Mouse (Mus musculus): ENCODE results near the gene Gm17662. TPM values are rescaled to one million over a fixed set of nuclear protein-coding genes. Genes with fewer than 3 reads are reported as not detected.
A peak's percentile ranks its signal among the peaks of the same experiment; 100 is the strongest.

The Gm17662 gene
- polyA plus RNA-seq, 1 experiment = not detected

DNA sequence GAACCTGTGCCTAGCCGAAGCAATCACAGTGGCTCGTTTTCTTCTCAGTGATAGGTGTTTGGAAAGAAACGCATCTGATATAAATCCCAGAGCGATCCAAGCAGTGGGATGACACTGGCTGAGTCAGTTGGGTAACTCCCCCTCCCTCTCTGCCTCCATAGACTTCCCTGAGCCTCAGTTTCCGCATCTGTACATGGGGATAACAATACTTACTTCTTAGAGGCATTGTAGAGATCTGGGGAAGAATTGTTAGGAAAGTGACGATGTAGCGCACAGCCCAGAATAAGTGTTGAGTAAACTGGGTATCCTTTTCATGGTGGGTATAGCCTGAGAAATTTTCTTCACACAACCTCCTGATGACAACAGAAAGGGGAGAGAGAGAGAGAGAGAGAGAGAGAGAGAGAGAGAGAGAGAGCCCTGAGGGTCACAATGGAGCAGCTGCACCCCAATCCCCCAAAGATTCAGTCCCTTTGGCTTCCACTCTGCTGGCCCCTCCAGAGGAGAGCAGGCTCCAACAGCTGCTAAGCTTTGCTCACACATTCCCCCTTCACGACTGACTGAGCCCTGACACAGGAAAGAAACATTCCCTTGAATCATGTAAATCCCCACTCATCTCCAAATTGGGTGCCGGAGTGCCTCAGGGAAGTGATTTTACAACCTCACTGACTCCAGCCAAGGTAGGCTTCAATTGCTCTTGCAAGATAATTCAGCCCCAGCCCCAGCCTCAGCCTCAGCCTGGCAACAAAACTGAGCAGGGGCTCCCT lies 31.6 kb downstream of the Gm17662 start:
- Histone ChIP-seq H3K79me3 (ENCODE audit: low read depth) (no peaks in the 10 kb centered on the region), H3K79me2 (ENCODE audit: control insufficient read depth, insufficient read depth) (no peaks in the 10 kb centered on the region), H3ac (ENCODE audit: control insufficient read depth, insufficient read length, low read depth) (no peak overlapping the region), H3K4me3 (ENCODE audit: insufficient read depth, poor library complexity, severe bottlenecking) (no peak overlapping the region), H3K36me3 (ENCODE audit: control insufficient read depth, insufficient read depth) (no peaks in the 10 kb centered on the region), H3K27me3 (ENCODE audit: control insufficient read depth, insufficient read depth, insufficient read length) (peaks cover 13% of the 10 kb centered on the region)
- TF ChIP-seq CEBPB (IDR thresholded peaks at IDR 0.05; ENCODE audit: low read depth) (no peak), CTCF (IDR thresholded peaks at IDR 0.05; ENCODE audit: control insufficient read depth, insufficient read depth, insufficient read length) (no peak), USF1 (IDR thresholded peaks at IDR 0.05; ENCODE audit: low read depth) (no peak), MYOG (IDR thresholded peaks at IDR 0.05; ENCODE audit: control insufficient read depth, extremely low read depth, insufficient read length) (no peak), MYOD1 (IDR thresholded peaks at IDR 0.05; ENCODE audit: control insufficient read depth, insufficient read length, low read depth) (no peak), MAX (IDR thresholded peaks at IDR 0.05) (no peak), FOSL1 (IDR thresholded peaks at IDR 0.05; ENCODE audit: insufficient read depth, low read length, poor library complexity, severe bottlenecking) (no peak)

DNA sequence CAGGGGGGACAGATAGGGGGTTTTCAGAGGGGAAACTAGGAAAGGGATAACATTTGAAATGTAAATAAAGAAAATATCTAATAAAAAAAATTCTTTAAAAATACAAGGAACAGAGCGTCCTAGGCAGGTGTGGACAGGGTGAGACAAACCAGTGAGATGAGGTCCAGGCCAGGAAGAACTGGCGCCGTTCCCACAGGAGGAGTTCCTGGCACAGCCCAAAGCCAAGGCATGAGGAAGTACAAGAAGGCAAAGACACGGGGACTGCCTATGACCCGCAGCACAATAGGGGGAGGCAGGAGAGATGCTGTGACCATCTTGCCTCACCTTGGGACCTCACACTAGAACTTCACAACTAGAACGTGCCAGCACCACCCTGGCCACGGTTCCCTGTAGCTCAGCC lies 34.6 kb downstream of the Gm17662 start:
- Histone ChIP-seq H3K4me3 (ENCODE audit: insufficient read depth, poor library complexity, severe bottlenecking) (no peak overlapping the region), H3K79me2 (ENCODE audit: control insufficient read depth, insufficient read depth) (no peaks in the 10 kb centered on the region), H3K36me3 (ENCODE audit: control insufficient read depth, insufficient read depth) (no peaks in the 10 kb centered on the region), H3K79me3 (ENCODE audit: low read depth) (no peaks in the 10 kb centered on the region), H3K27me3 (ENCODE audit: control insufficient read depth, insufficient read depth, insufficient read length) (peaks cover 7% of the 10 kb centered on the region), H3ac (ENCODE audit: control insufficient read depth, insufficient read length, low read depth) (no peak overlapping the region)
- TF ChIP-seq USF1 (IDR thresholded peaks at IDR 0.05; ENCODE audit: low read depth) (no peak), CTCF (IDR thresholded peaks at IDR 0.05; ENCODE audit: control insufficient read depth, insufficient read depth, insufficient read length) (no peak), CEBPB (IDR thresholded peaks at IDR 0.05; ENCODE audit: low read depth) (no peak), MYOG (IDR thresholded peaks at IDR 0.05; ENCODE audit: control insufficient read depth, extremely low read depth, insufficient read length) (no peak), MYOD1 (IDR thresholded peaks at IDR 0.05; ENCODE audit: control insufficient read depth, insufficient read length, low read depth) (no peak), MAX (IDR thresholded peaks at IDR 0.05) (no peak), FOSL1 (IDR thresholded peaks at IDR 0.05; ENCODE audit: insufficient read depth, low read length, poor library complexity, severe bottlenecking) (no peak)

DNA sequence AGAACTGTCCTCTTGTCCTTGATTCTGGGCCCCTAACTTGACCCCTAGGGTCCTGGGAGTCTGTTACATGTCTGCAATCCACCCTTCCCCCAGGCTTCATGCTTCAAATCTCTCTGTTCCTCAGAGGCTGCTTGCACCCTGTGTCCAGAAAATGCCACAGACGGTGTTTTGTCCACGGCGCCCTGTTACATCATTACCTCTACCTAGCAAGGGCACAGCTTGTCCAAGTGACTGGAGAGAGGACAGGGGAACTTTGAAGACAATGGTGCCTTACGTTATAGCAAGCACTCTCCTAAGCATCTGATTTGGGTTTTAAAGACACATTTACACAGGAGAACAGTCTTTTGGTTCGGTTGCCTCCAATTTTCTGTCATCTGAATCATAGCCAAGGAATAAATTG lies 36.5 kb downstream of the Gm17662 start:
- no peaks in the 10 kb centered on the region for H3K79me2 ChIP-seq (ENCODE audit: control insufficient read depth, insufficient read depth)
- no peaks in the 10 kb centered on the region for H3K79me3 ChIP-seq (ENCODE audit: low read depth)
- H3K4me3 ChIP-seq (ENCODE audit: insufficient read depth, poor library complexity, severe bottlenecking) = no peak overlapping the region
- no peak overlapping the region for H3ac ChIP-seq (ENCODE audit: control insufficient read depth, insufficient read length, low read depth)
- no peaks in the 10 kb centered on the region for H3K27me3 ChIP-seq (ENCODE audit: control insufficient read depth, insufficient read depth, insufficient read length)
- TF ChIP-seq FOSL1 (IDR thresholded peaks at IDR 0.05; ENCODE audit: insufficient read depth, low read length, poor library complexity, severe bottlenecking) (no peak), MAX (IDR thresholded peaks at IDR 0.05) (no peak), USF1 (IDR thresholded peaks at IDR 0.05; ENCODE audit: low read depth) (no peak), CTCF (IDR thresholded peaks at IDR 0.05; ENCODE audit: control insufficient read depth, insufficient read depth, insufficient read length) (no peak), MYOD1 (IDR thresholded peaks at IDR 0.05; ENCODE audit: control insufficient read depth, insufficient read length, low read depth) (no peak), MYOG (IDR thresholded peaks at IDR 0.05; ENCODE audit: control insufficient read depth, extremely low read depth, insufficient read length) (no peak), CEBPB (IDR thresholded peaks at IDR 0.05; ENCODE audit: low read depth) (no peak)
- H3K36me3 ChIP-seq (ENCODE audit: control insufficient read depth, insufficient read depth) = no peaks in the 10 kb centered on the region

DNA sequence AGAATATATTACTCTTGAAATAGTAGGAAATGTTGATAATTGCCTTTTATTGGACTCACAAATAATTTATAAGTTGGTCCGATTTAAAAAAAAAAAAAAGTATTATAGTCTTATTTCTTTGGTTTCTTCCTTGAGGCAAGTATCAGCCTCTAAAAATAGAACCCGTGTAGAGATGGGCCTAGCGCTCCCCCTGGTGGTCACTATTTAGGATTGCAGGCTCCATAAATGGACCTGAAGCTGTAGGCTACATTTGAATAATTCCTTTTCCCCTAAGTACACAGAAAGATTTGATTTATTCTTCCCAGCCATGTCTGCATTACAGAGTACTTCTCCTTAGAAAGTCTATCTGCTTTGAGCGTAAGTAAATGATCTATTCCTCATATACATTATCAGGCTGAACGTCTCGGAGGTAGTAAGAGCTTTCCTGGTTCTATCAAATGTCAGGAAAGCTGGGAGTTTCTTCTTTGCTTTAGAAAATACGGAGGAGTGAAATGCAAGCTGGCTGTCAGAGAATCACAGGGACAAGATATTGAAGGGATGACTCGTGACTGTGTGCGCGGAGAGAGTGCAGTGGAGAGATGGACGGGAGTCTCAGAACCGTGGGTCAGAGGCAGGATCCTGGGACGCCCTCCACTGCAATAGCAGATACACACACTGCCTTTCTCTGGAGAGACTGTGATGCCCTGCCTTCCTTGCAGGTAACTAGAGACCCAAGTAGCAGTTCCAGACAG lies 37.0 kb downstream of the Gm17662 start:
- Histone ChIP-seq H3K27me3 (ENCODE audit: control insufficient read depth, insufficient read depth, insufficient read length) (no peaks in the 10 kb centered on the region), H3K4me3 (ENCODE audit: insufficient read depth, poor library complexity, severe bottlenecking) (no peak overlapping the region), H3ac (ENCODE audit: control insufficient read depth, insufficient read length, low read depth) (no peak overlapping the region), H3K36me3 (ENCODE audit: control insufficient read depth, insufficient read depth) (no peaks in the 10 kb centered on the region), H3K79me2 (ENCODE audit: control insufficient read depth, insufficient read depth) (no peaks in the 10 kb centered on the region), H3K79me3 (ENCODE audit: low read depth) (no peaks in the 10 kb centered on the region)
- TF ChIP-seq CTCF (IDR thresholded peaks at IDR 0.05; ENCODE audit: control insufficient read depth, insufficient read depth, insufficient read length) (peak; percentile 22), FOSL1 (IDR thresholded peaks at IDR 0.05; ENCODE audit: insufficient read depth, low read length, poor library complexity, severe bottlenecking) (no peak)

DNA sequence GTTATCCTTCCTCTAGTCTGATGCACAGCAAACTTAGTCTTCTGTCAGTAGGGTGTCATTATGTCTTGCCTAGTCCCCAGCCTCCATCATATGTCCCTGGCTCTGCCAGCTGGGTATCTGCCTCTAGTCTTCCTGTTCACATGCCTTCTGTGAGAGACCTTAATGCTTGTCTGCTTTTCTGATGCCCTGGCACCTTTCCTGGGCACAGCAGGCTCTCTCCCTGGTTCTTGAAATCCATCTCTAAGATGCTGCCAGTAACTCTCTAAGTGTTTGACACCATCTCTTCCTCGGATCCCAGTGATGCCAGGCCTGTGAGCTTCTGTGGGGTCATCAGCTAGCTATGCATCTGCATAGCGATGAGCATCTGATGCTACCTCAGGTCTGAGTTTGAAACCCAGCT lies 45.7 kb downstream of the Gm17662 start:
- TF ChIP-seq CTCF (IDR thresholded peaks at IDR 0.05; ENCODE audit: control insufficient read depth, insufficient read depth, insufficient read length) = no peak
- TF ChIP-seq MYOG (IDR thresholded peaks at IDR 0.05; ENCODE audit: control insufficient read depth, extremely low read depth, insufficient read length) = no peak
- no peak for TF ChIP-seq FOSL1 (IDR thresholded peaks at IDR 0.05; ENCODE audit: insufficient read depth, low read length, poor library complexity, severe bottlenecking)
- TF ChIP-seq MYOD1 (IDR thresholded peaks at IDR 0.05; ENCODE audit: control insufficient read depth, insufficient read length, low read depth) = no peak
- TF ChIP-seq CEBPB (IDR thresholded peaks at IDR 0.05; ENCODE audit: low read depth) = no peak
- no peak for TF ChIP-seq USF1 (IDR thresholded peaks at IDR 0.05; ENCODE audit: low read depth)
- no peak for TF ChIP-seq MAX (IDR thresholded peaks at IDR 0.05)

More for the DNA sequence above, 45.7 kb downstream of the Gm17662 start:
- H3K79me3 ChIP-seq (ENCODE audit: low read depth) = no peaks in the 10 kb centered on the region
- H3ac ChIP-seq (ENCODE audit: control insufficient read depth, insufficient read length, low read depth) = no peak overlapping the region
- no peaks in the 10 kb centered on the region for H3K36me3 ChIP-seq (ENCODE audit: control insufficient read depth, insufficient read depth)
- no peaks in the 10 kb centered on the region for H3K79me2 ChIP-seq (ENCODE audit: control insufficient read depth, insufficient read depth)
- H3K4me3 ChIP-seq (ENCODE audit: insufficient read depth, poor library complexity, severe bottlenecking) = no peak overlapping the region
- H3K27me3 ChIP-seq (ENCODE audit: control insufficient read depth, insufficient read depth, insufficient read length) = no peaks in the 10 kb centered on the region
